Mouse (Mus musculus) limb, embryonic 14.5 days (tissue): ENCODE measurements around the gene Gm49405. TPM values are rescaled to one million over a fixed set of nuclear protein-coding genes. Genes with fewer than 3 reads are reported as not detected.
"Not testable (repeated sequence)": the region's sequence is repeated elsewhere in the genome, so short reads cannot be mapped to it uniquely, and the experiment has no call there.

Experiments used
- ATAC-seq: fragments of 200-750 bp; cut with Nextera tagmentation; 2 replicates; pipeline ENCODE4 v1.8.0; 2017; ENCODE audit warnings: low read depth, moderate number of reproducible peaks, moderate TSS enrichment; ENCODE audit not compliant: low FRiP score
- DNase-seq: peaks from one replicate; pipeline ENCODE4 v3.0.0-alpha.2; 2015; ENCODE audit warnings: low spot score
- H3K27ac ChIP-seq: fragments of 300-500 bp; sonication (generic); replicated peaks from 2 replicates; pipeline ENCODE4 v1.5.1; 2014; ENCODE audit warnings: low read depth, mild to moderate bottlenecking, low read length, moderate library complexity, mixed read lengths
- H3K27me3 ChIP-seq: fragments of 300-500 bp; sonication (generic); 2 replicates; pipeline ENCODE4 v1.6.1; 2014; ENCODE audit warnings: low read length, mixed read lengths; ENCODE audit not compliant: control insufficient read depth, insufficient read depth
- H3K36me3 ChIP-seq: fragments of 300-500 bp; sonication (generic); 2 replicates; pipeline ENCODE4 v1.6.1; 2014; ENCODE audit warnings: mild to moderate bottlenecking, low read length, moderate library complexity, mixed read lengths; ENCODE audit not compliant: control insufficient read depth, insufficient read depth
- H3K4me1 ChIP-seq: fragments of 300-500 bp; sonication (generic); 2 replicates; pipeline ENCODE4 v1.6.1; 2014; ENCODE audit warnings: antibody characterized with exemption, low read length, mixed read lengths; ENCODE audit not compliant: control insufficient read depth, insufficient read depth
- H3K4me2 ChIP-seq: fragments of 300-500 bp; sonication (generic); replicated peaks from 2 replicates; pipeline ENCODE4 v1.6.1; 2014; ENCODE audit warnings: low read depth, mild to moderate bottlenecking, low read length, moderate library complexity; ENCODE audit not compliant: severe bottlenecking
- H3K4me3 ChIP-seq: fragments of 300-500 bp; sonication (generic); replicated peaks from 2 replicates; pipeline ENCODE4 v1.5.1; 2014; ENCODE audit warnings: low read length
- H3K9ac ChIP-seq: fragments of 300-500 bp; sonication (generic); 2 replicates; pipeline ENCODE4 v1.6.1; 2014; ENCODE audit warnings: mild to moderate bottlenecking, low read depth, low read length, moderate library complexity; ENCODE audit not compliant: severe bottlenecking
- H3K9me3 ChIP-seq: fragments of 300-500 bp; sonication (generic); 2 replicates; pipeline ENCODE4 v1.6.1; 2016; ENCODE audit warnings: low read length; ENCODE audit not compliant: control insufficient read depth
- POLR2A ChIP-seq: fragments of 200-500 bp; IDR thresholded peaks from 2 replicates; pipeline ENCODE4 v1.8.0; 2012; ENCODE audit warnings: inconsistent platforms, mild to moderate bottlenecking, moderate library complexity, borderline replicate concordance; ENCODE audit not compliant: insufficient read depth, insufficient read length; ENCODE audit errors: extremely low read depth
- WGBS: fragments of 180-500 bp; shearing (Covaris S2); extraction: QIAGEN DNeasy Blood & Tissue Kit; methylation state at CpG from one replicate; pipeline ENCODE4 v1.1.7; 2014; 5-methylcytosine and 5-hydroxymethylcytosine counted together
- polyA plus RNA-seq, 2 experiments: library from polyadenylated mRNA; depleted of rRNA in 1 of 2; stranded (reverse) in 1 of 2; unstranded in 1 of 2; fragments of >200 nt; fragmentation: Nextera tagmentation in 1 of 2; extraction: Ambion mirVana in 1 of 2; gene quantifications; 2 replicates each; pipeline versions ENCODE4 v1.2.1 to v1.2.3; 2012 to 2014

Gm49405 gene
- polyA plus RNA-seq, 2 experiments: 2.3 to 7.0 TPM

- no peak for ATAC-seq
- WGBS: 73% methylated on average over 11 of the region's 11 CpGs
Observed at GRCm38 (mm10) chr19:3966330-3967075, 33.9 kb upstream of the Gm49405 start.

GRCm38 (mm10) chr19:3967258-3967657 is 33.2 kb upstream of the Gm49405 start:
- Histone ChIP-seq H3K9ac (no peak overlapping the region), H3K27ac (no peak overlapping the region), H3K4me3 (no peak overlapping the region), H3K4me2 (no peak overlapping the region), H3K36me3 (no peaks in the 10 kb centered on the region), H3K9me3 (no peaks in the 10 kb centered on the region), H3K27me3 (no peaks in the 10 kb centered on the region), H3K4me1 (no peaks in the 10 kb centered on the region)
- 48% methylated on average over 3 of the region's 3 CpGs for WGBS
- no peak for ATAC-seq
- DNase-seq: no peak
- no peak for TF ChIP-seq POLR2A

More at GRCm38 (mm10) chr19:3966330-3967075, 33.9 kb upstream of the Gm49405 start:
- Histone ChIP-seq H3K27me3 (no peaks in the 10 kb centered on the region), H3K27ac (no peak overlapping the region), H3K4me1 (no peaks in the 10 kb centered on the region), H3K4me2 (no peak overlapping the region), H3K4me3 (no peak overlapping the region), H3K9ac (no peak overlapping the region), H3K36me3 (no peaks in the 10 kb centered on the region), H3K9me3 (no peaks in the 10 kb centered on the region)
- no peak for DNase-seq
- TF ChIP-seq POLR2A: no peak

- 25% methylated on average over 9 of the region's 9 CpGs for WGBS
- H3K4me3 ChIP-seq: no peak within 1 kb of the TSS
- no peak within 1 kb of the TSS for H3K4me2 ChIP-seq
- ATAC-seq (no peak), DNase-seq (peak; percentile 64)
- H3K9me3 ChIP-seq: no peaks in the 10 kb centered on the region
- TF ChIP-seq POLR2A: no peak
- no peaks in the 10 kb centered on the region for H3K36me3 ChIP-seq
- H3K9ac ChIP-seq: no peak within 1 kb of the TSS
- no peaks in the 10 kb centered on the region for H3K4me1 ChIP-seq
- H3K27me3 ChIP-seq: no peaks in the 10 kb centered on the region
- no peak within 1 kb of the TSS for H3K27ac ChIP-seq
Observed at GRCm38 (mm10) chr19:3972229-3972628, 28.2 kb upstream of the Gm49405 start, which contains the start of gene Aldh3b2. Gene Aldh3b2 (plus strand): TSS chr19:3972328.

- H3K9me3 ChIP-seq, H3K9ac ChIP-seq, H3K4me3 ChIP-seq, ATAC-seq, H3K36me3 ChIP-seq, H3K27me3 ChIP-seq, H3K27ac ChIP-seq, H3K4me2 ChIP-seq, H3K4me1 ChIP-seq, DNase-seq: not testable (repeated sequence)
- 80% methylated on average over 6 of the region's 6 CpGs for WGBS
Observed at GRCm38 (mm10) chr19:3974608-3975007, 25.8 kb upstream of the Gm49405 start.

GRCm38 (mm10) chr19:3975866-3976265 is 24.6 kb upstream of the Gm49405 start:
- no peak for TF ChIP-seq POLR2A
- H3K27me3 ChIP-seq: no peaks in the 10 kb centered on the region
- no peaks in the 10 kb centered on the region for H3K36me3 ChIP-seq
- WGBS: 82% methylated on average over 2 of the region's 2 CpGs
- no peak overlapping the region for H3K9ac ChIP-seq
- H3K9me3 ChIP-seq: no peaks in the 10 kb centered on the region
- H3K4me3 ChIP-seq: no peak overlapping the region
- no peak overlapping the region for H3K27ac ChIP-seq
- H3K4me2 ChIP-seq: no peak overlapping the region
- ATAC-seq (no peak), DNase-seq (no peak)
- no peaks in the 10 kb centered on the region for H3K4me1 ChIP-seq

GRCm38 (mm10) chr19:3980309-3980708 is 20.1 kb upstream of the Gm49405 start:
- TF ChIP-seq POLR2A: no peak
- no peak overlapping the region for H3K4me3 ChIP-seq

More at GRCm38 (mm10) chr19:3980309-3980708, 20.1 kb upstream of the Gm49405 start:
- Histone ChIP-seq H3K4me1 (no peaks in the 10 kb centered on the region), H3K36me3 (no peaks in the 10 kb centered on the region), H3K4me2 (no peak overlapping the region), H3K9me3 (no peaks in the 10 kb centered on the region), H3K9ac (no peak overlapping the region), H3K27me3 (no peaks in the 10 kb centered on the region), H3K27ac (no peak overlapping the region)
- peak; percentile 73; the same call in 1 of the 2 replicates for ATAC-seq
- 17% methylated on average over 4 of the region's 4 CpGs for WGBS
- DNase-seq: peak; percentile 91
